Mouse (Mus musculus): Measurements from ENCODE around the gene Aipl1. TPM values are rescaled to one million over a fixed set of nuclear protein-coding genes. Genes with fewer than 3 reads are reported as not detected.
"Not testable (repeated sequence)": the region's sequence is repeated elsewhere in the genome, so short reads cannot be mapped to it uniquely, and the experiment has no call there.

The Aipl1 gene
- polyA plus RNA-seq, 1 experiment from 2014 or later = 0.29 TPM

GRCm38 (mm10) chr11:72000194-72000593 lies 37.1 kb downstream of the Aipl1 start:
- 90% methylated on average over 6 of the region's 6 CpGs for WGBS
- DNase-seq (no peak), ATAC-seq (ENCODE audit: low FRiP score, low TSS enrichment) (no peak)
- no peaks in the 10 kb centered on the region for H3K27me3 ChIP-seq (ENCODE audit: control insufficient read depth, insufficient read depth, low read length)
- H3K4me2 ChIP-seq (ENCODE audit: low read length) = no peak overlapping the region
- no peak overlapping the region for H3K27ac ChIP-seq (replicated peaks; ENCODE audit: low read depth, low read length)
- no peaks in the 10 kb centered on the region for H3K9me3 ChIP-seq (ENCODE audit: control insufficient read depth, low read length)
- H3K4me1 ChIP-seq (ENCODE audit: control insufficient read depth, insufficient read depth, low read length) = peaks cover 17% of the 10 kb centered on the region
- no peak overlapping the region for H3K4me3 ChIP-seq (replicated peaks; ENCODE audit: low read depth, low read length)
- H3K36me3 ChIP-seq (ENCODE audit: control insufficient read depth, insufficient read depth, low read length) = no peaks in the 10 kb centered on the region
- no peak overlapping the region for H3K9ac ChIP-seq (replicated peaks; ENCODE audit: low read length)

GRCm38 (mm10) chr11:71996805-71997204 lies 40.5 kb downstream of the Aipl1 start:
- Histone ChIP-seq H3K4me3 (replicated peaks; ENCODE audit: low read depth, low read length) (no peak overlapping the region), H3K27me3 (ENCODE audit: control insufficient read depth, insufficient read depth, low read length) (no peaks in the 10 kb centered on the region), H3K4me1 (ENCODE audit: control insufficient read depth, insufficient read depth, low read length) (peaks cover 17% of the 10 kb centered on the region), H3K27ac (replicated peaks; ENCODE audit: low read depth, low read length) (no peak overlapping the region), H3K9ac (replicated peaks; ENCODE audit: low read length) (peak overlapping the region; percentile 24; the same call in 1 of the 2 replicates), H3K36me3 (ENCODE audit: control insufficient read depth, insufficient read depth, low read length) (no peaks in the 10 kb centered on the region), H3K4me2 (ENCODE audit: low read length) (peak overlapping the region; percentile 43), H3K9me3 (ENCODE audit: control insufficient read depth, low read length) (no peaks in the 10 kb centered on the region)
- 17% methylated on average over 11 of the region's 11 CpGs for WGBS
- peak; percentile 70 for DNase-seq
- no peak for ATAC-seq (ENCODE audit: low FRiP score, low TSS enrichment)

DNA sequence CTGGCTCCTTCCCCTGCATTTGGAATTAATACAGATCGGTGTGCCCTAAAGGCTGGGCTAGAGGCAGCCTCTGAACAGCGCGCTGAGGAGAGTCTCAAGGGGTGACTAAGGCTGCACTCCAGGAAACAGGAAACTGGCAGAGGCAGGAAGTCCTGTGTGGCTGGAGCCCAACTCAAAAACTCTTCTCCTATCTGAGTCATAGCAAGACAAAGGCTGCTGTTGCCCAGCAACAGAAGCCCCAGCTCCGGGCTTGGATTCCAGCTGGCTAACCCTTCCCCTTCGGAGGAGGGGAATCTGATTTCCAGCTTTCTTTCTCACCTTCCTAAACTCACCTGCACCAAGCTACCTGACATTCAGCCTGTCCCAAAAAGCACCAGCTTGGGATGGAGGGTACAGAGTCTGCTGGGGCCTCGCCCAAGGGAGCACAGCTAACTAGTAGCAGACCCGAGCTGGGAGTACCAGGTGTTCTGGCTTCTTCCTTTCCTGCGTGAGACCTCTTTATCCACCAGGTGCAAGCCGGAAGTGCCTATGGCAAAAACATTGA lies 41.3 kb downstream of the Aipl1 start:
- WGBS = 16% methylated on average over 9 of the region's 9 CpGs
- Histone ChIP-seq H3K9me3 (ENCODE audit: control insufficient read depth, low read length) (no peaks in the 10 kb centered on the region), H3K4me1 (ENCODE audit: control insufficient read depth, insufficient read depth, low read length) (peaks cover 17% of the 10 kb centered on the region), H3K27me3 (ENCODE audit: control insufficient read depth, insufficient read depth, low read length) (no peaks in the 10 kb centered on the region), H3K4me3 (replicated peaks; ENCODE audit: low read depth, low read length) (no peak overlapping the region), H3K4me2 (ENCODE audit: low read length) (peak overlapping the region; percentile 43), H3K9ac (replicated peaks; ENCODE audit: low read length) (peak overlapping the region; percentile 31; the same call in 1 of the 2 replicates), H3K27ac (replicated peaks; ENCODE audit: low read depth, low read length) (peak overlapping the region; percentile 71), H3K36me3 (ENCODE audit: control insufficient read depth, insufficient read depth, low read length) (no peaks in the 10 kb centered on the region)
- peak; percentile 84 for DNase-seq
- ATAC-seq (ENCODE audit: low FRiP score, low TSS enrichment) = 0 out of 2 replicates have a peak, but pooled peaks have one; percentile 46

GRCm38 (mm10) chr11:71992438-71992837 lies 44.9 kb downstream of the Aipl1 start:
- no peak overlapping the region for H3K9ac ChIP-seq (replicated peaks; ENCODE audit: low read length)
- H3K4me1 ChIP-seq (ENCODE audit: control insufficient read depth, insufficient read depth, low read length) = peaks cover 17% of the 10 kb centered on the region
- no peak overlapping the region for H3K4me3 ChIP-seq (replicated peaks; ENCODE audit: low read depth, low read length)
- H3K9me3 ChIP-seq (ENCODE audit: control insufficient read depth, low read length) = no peaks in the 10 kb centered on the region
- WGBS = 88% methylated on average over 12 of the region's 12 CpGs
- DNase-seq (no peak), ATAC-seq (ENCODE audit: low FRiP score, low TSS enrichment) (no peak)
- no peak overlapping the region for H3K27ac ChIP-seq (replicated peaks; ENCODE audit: low read depth, low read length)
- H3K4me2 ChIP-seq (ENCODE audit: low read length) = no peak overlapping the region
- H3K27me3 ChIP-seq (ENCODE audit: control insufficient read depth, insufficient read depth, low read length) = no peaks in the 10 kb centered on the region
- no peaks in the 10 kb centered on the region for H3K36me3 ChIP-seq (ENCODE audit: control insufficient read depth, insufficient read depth, low read length)

DNA sequence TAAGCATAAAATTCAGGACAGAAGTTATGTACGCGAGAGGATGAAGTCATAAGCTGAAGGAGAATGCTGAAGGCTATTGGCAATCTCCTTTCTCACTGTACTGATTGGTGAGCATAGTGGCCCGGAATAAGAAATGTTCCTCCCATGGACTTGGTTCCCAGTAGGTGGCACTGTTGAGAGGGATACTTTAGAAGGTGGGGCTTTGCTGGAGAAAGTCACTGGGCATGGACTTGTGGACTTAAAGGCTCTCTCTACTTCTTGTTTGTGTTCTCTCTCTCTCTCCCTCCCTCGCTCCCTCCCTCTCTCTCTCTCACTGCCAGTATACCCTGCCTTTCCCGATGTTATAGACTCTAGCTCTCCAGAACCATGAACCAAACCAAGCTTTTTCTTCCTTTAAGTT lies 45.8 kb downstream of the Aipl1 start:
- 33% methylated on average over 5 of the region's 5 CpGs for WGBS
- DNase-seq (peak; percentile 77), ATAC-seq (ENCODE audit: low FRiP score, low TSS enrichment) (no peak)
- H3K9me3 ChIP-seq (ENCODE audit: control insufficient read depth, low read length) = no peaks in the 10 kb centered on the region
- H3K4me1 ChIP-seq (ENCODE audit: control insufficient read depth, insufficient read depth, low read length) = peaks cover 18% of the 10 kb centered on the region
- no peaks in the 10 kb centered on the region for H3K36me3 ChIP-seq (ENCODE audit: control insufficient read depth, insufficient read depth, low read length)
- no peak overlapping the region for H3K9ac ChIP-seq (replicated peaks; ENCODE audit: low read length)
- no peaks in the 10 kb centered on the region for H3K27me3 ChIP-seq (ENCODE audit: control insufficient read depth, insufficient read depth, low read length)
- no peak overlapping the region for H3K27ac ChIP-seq (replicated peaks; ENCODE audit: low read depth, low read length)
- no peak overlapping the region for H3K4me3 ChIP-seq (replicated peaks; ENCODE audit: low read depth, low read length)
- no peak overlapping the region for H3K4me2 ChIP-seq (ENCODE audit: low read length)

GRCm38 (mm10) chr11:71989407-71989806 lies 47.9 kb downstream of the Aipl1 start:
- WGBS = 70% methylated on average over 5 of the region's 5 CpGs
- not testable (repeated sequence) for H3K4me2 ChIP-seq (ENCODE audit: low read length); H3K27ac ChIP-seq (replicated peaks; ENCODE audit: low read depth, low read length); H3K27me3 ChIP-seq (ENCODE audit: control insufficient read depth, insufficient read depth, low read length); H3K36me3 ChIP-seq (ENCODE audit: control insufficient read depth, insufficient read depth, low read length); DNase-seq; H3K9me3 ChIP-seq (ENCODE audit: control insufficient read depth, low read length); H3K9ac ChIP-seq (replicated peaks; ENCODE audit: low read length); ATAC-seq (ENCODE audit: low FRiP score, low TSS enrichment); H3K4me3 ChIP-seq (replicated peaks; ENCODE audit: low read depth, low read length)
- peaks cover 18% of the 10 kb centered on the region for H3K4me1 ChIP-seq (ENCODE audit: control insufficient read depth, insufficient read depth, low read length)

DNA sequence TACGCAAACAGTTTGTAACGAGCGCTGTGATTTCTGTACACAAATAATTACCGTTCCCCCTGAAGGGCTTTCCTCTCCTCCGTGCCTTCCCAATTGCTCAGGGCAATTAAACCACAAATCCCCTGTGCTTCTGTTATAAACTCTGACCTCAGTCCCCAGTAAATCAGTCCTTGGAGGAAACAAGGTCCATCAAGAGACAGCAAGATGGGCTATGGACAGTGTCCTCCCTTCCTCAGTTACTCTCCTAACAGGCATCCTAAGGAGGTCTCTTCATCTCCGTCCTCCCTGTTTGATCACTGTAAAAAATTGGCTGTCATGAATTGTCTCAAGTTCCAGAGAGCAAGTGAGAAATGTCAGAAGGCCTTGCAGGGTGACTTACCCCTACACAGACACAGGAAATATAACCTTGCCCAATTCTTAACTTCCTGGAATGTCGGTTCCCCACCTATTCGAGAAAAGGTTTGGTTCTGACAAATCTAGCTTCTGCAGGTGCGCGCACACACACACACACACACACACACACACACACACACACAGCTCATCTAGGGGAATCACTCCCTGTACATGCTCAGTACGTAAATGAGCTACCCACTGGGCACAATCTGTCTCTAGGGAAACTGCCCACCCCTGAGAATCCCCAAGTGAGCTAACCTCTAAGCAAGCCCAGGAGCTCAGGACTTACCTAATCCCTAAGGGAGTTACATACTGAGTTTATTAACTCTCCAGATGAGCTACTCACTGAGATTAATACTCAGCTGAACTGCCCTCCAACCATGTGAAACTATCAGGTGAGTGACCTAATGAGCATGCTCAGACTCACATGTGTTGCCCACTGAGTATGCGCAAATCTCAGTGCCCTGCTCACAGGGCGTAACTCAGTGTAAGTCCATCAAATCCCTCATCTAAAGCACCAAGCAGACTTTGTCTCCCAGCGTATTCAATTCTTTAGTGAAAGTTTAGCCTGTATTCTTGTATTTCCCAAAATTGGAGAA lies 49.9 kb downstream of the Aipl1 start:
- Histone ChIP-seq H3K9ac (replicated peaks; ENCODE audit: low read length) (no peak overlapping the region), H3K36me3 (ENCODE audit: control insufficient read depth, insufficient read depth, low read length) (no peaks in the 10 kb centered on the region), H3K4me1 (ENCODE audit: control insufficient read depth, insufficient read depth, low read length) (peaks cover 18% of the 10 kb centered on the region), H3K9me3 (ENCODE audit: control insufficient read depth, low read length) (no peaks in the 10 kb centered on the region), H3K27ac (replicated peaks; ENCODE audit: low read depth, low read length) (no peak overlapping the region), H3K27me3 (ENCODE audit: control insufficient read depth, insufficient read depth, low read length) (no peaks in the 10 kb centered on the region), H3K4me3 (replicated peaks; ENCODE audit: low read depth, low read length) (no peak overlapping the region), H3K4me2 (ENCODE audit: low read length) (no peak overlapping the region)
- DNase-seq = no peak
- 70% methylated on average over 14 of the region's 14 CpGs for WGBS
- ATAC-seq (ENCODE audit: low FRiP score, low TSS enrichment) = no peak

GRCm38 (mm10) chr11:71985783-71986182 lies 51.5 kb downstream of the Aipl1 start:
- H3K4me2 ChIP-seq (ENCODE audit: low read length) = no peak overlapping the region
- H3K9me3 ChIP-seq (ENCODE audit: control insufficient read depth, low read length) = no peaks in the 10 kb centered on the region
- peaks cover 18% of the 10 kb centered on the region for H3K4me1 ChIP-seq (ENCODE audit: control insufficient read depth, insufficient read depth, low read length)
- WGBS = 83% methylated on average over 2 of the region's 2 CpGs
- H3K9ac ChIP-seq (replicated peaks; ENCODE audit: low read length) = no peak overlapping the region
- no peaks in the 10 kb centered on the region for H3K27me3 ChIP-seq (ENCODE audit: control insufficient read depth, insufficient read depth, low read length)
- no peaks in the 10 kb centered on the region for H3K36me3 ChIP-seq (ENCODE audit: control insufficient read depth, insufficient read depth, low read length)
- H3K4me3 ChIP-seq (replicated peaks; ENCODE audit: low read depth, low read length) = no peak overlapping the region
- peak overlapping the region; percentile 3; the same call in 1 of the 2 replicates for H3K27ac ChIP-seq (replicated peaks; ENCODE audit: low read depth, low read length)
- DNase-seq (no peak), ATAC-seq (ENCODE audit: low FRiP score, low TSS enrichment) (no peak)

Measured in midbrain, embryonic 14.5 days (tissue).